Mouse (Mus musculus) E14TG2a.4 (cell line): ENCODE measurements around the gene Cenpa.

Source experiments
- H3K27me3 ChIP-seq: 2 replicates; pipeline ENCODE4 v1.6.1; 2014; ENCODE audit warnings: low read length, control low read depth; ENCODE audit not compliant: insufficient read depth
- H3K36me3 ChIP-seq: 2 replicates; pipeline ENCODE4 v1.6.1; 2014; ENCODE audit warnings: low read length, control low read depth; ENCODE audit not compliant: insufficient read depth
- H3K4me1 ChIP-seq: replicated peaks from 2 replicates; pipeline ENCODE4 v1.6.1; 2014; ENCODE audit warnings: low read depth, low read length, control low read depth
- H3K4me3 ChIP-seq: replicated peaks from 2 replicates; pipeline ENCODE4 v1.5.1; 2014; ENCODE audit warnings: mild to moderate bottlenecking, low read length
- H3K9me3 ChIP-seq: 2 replicates; pipeline ENCODE4 v1.6.1; 2014; ENCODE audit warnings: low read length, control low read depth
- CTCF ChIP-seq: conservative IDR thresholded peaks from 2 replicates; pipeline ENCODE4 v1.5.1; 2014; ENCODE audit warnings: low read length
- NANOG ChIP-seq: IDR thresholded peaks from 2 replicates; pipeline ENCODE4 v1.6.1; 2014; ENCODE audit warnings: borderline replicate concordance, low read length, mixed read lengths
- POU5F1 ChIP-seq: IDR thresholded peaks from 2 replicates; pipeline ENCODE4 v1.6.1; 2014; ENCODE audit warnings: low read length, borderline replicate concordance

Gene Cenpa

DNA sequence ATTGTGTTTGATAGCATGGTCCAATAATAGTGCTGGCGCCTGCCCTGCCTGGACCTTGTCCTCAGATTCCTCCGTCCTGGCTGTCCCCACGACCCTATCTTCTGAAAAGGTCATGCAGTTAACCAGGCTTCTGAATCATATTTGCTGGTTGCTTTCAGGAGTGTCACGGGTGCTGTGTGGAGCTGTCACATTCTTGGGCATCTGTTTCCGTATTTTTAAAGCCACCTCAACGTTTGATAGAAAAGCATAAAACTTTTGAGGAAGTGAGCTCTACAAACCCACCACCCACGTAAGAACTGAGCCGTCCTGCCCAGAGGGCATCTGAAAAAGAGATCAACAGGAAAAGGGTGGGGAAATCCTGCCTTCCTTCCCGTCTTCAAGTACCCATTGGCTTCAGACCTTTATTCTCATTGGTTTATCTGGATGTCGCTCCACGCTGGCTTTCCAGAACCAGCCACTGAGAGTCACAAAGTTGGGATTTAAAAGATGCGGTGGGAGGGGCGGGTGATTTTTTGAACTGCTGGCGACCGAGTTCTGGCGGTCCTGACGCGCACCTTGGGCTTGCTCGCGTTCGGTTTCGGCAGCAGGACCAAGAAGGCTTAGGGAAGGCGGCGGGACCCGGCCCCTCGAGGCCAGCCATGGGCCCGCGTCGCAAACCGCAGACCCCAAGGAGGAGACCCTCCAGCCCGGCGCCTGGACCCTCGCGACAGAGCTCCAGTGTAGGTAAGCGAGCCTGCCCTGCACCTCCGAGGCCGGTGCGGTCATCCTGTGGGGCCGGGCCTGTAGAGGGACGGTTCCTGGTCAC is at the start of gene Cenpa:
Gene Cenpa, plus strand, starts transcription at position 387 of the 805 bp plus-strand sequence.
- peaks cover 37% of the 10 kb centered on the region for H3K36me3 ChIP-seq
- TF ChIP-seq NANOG, result no peak
- no peak for TF ChIP-seq POU5F1
- no peak for TF ChIP-seq CTCF
- H3K27me3 ChIP-seq, result no peaks in the 10 kb centered on the region
- peaks cover 15% of the 10 kb centered on the region for H3K9me3 ChIP-seq
- peak within 1 kb of the TSS; percentile 98 for H3K4me3 ChIP-seq
- H3K4me1 ChIP-seq, result peaks cover 34% of the 10 kb centered on the region

DNA sequence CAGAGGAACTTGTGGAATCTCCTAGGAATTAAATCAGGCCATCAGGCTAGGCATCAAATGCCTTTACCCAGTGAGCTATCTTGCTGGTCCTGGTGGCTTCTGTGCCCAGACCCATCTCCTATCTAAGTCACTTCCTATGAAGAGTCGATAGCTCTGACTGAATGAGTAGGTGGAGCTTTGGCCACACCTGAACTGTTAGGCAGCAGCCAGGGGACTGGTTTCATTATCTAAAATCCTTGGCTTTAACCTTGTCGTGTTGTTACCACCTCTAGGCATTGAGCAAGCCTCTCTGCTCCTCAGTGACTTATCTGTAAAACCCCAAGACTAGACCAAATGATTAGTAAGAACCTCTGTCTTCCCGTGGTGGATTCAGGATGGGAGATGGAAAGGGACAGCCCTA is 49.2 kb upstream of the Cenpa start:
- no peaks in the 10 kb centered on the region for H3K9me3 ChIP-seq

DNA sequence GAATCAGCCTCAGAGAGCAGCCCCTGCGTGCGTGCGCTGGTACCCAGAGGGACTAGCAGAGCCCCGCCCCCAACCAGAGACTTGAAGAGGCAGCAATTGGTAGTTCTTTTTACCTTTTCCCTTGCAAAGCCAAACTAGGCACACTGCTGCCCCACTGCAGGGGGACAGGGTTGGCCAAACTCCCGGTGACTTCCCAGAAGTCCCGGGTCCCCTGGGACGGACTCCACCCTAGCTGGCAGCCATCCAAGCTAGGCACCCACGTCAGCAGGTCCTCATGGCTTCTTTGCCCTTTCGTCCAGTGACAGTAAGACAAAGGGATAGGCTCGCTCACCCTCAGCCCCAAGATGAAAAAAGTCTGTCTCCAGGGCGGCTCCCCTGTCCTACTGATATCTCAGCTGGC is 48.7 kb upstream of the Cenpa start:
- 0 out of 2 replicates have a peak overlapping the region, but pooled peaks have one; percentile 26 for H3K4me3 ChIP-seq
- peaks cover 44% of the 10 kb centered on the region for H3K27me3 ChIP-seq
- no peaks in the 10 kb centered on the region for H3K9me3 ChIP-seq
- H3K4me1 ChIP-seq, result peaks cover 81% of the 10 kb centered on the region
- no peaks in the 10 kb centered on the region for H3K36me3 ChIP-seq
- no peak for TF ChIP-seq NANOG
- no peak for TF ChIP-seq CTCF
- TF ChIP-seq POU5F1, result no peak

More for the DNA sequence above, 49.2 kb upstream of the Cenpa start:
- Histone ChIP-seq H3K4me1 (peaks cover 81% of the 10 kb centered on the region), H3K27me3 (peaks cover 39% of the 10 kb centered on the region), H3K36me3 (no peaks in the 10 kb centered on the region), H3K4me3 (0 out of 2 replicates have a peak overlapping the region, but pooled peaks have one; percentile 26)
- TF ChIP-seq CTCF (no peak), NANOG (no peak), POU5F1 (no peak)

DNA sequence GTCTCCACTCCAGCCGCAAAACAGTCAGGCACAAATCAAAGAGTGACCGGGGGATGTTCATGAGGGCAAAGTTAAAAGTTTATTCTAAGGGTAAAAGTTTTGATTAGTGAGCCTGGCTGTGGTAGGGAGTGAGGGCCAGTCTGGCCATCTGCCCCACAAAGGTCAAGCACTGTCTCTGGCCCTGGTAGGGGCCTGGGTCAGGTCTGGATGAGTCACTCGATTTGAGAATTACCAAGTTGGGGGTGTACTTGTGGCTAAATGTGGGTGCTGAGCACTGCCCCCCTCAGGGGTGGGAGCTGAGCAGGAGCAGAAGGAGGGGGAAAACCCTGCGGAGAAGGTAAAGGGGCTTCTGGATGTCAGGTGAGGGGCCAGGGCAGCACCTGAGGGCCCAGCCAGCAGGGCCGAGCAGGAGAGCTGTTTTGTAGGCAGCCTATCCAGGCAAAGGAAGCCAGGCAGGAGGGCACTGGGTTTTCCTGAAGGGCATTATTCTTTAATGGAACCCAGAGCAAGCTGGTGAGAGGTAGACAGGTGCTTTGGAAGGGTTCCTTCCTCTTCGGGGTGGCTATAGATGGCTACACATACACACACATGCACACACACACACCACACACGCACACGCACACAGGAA is 48.1 kb upstream of the Cenpa start:
- H3K36me3 ChIP-seq, result no peaks in the 10 kb centered on the region
- TF ChIP-seq CTCF (no peak), POU5F1 (no peak), NANOG (no peak)
- peaks cover 79% of the 10 kb centered on the region for H3K4me1 ChIP-seq
- no peaks in the 10 kb centered on the region for H3K9me3 ChIP-seq
- H3K4me3 ChIP-seq, result no peak overlapping the region
- H3K27me3 ChIP-seq, result peaks cover 50% of the 10 kb centered on the region

DNA sequence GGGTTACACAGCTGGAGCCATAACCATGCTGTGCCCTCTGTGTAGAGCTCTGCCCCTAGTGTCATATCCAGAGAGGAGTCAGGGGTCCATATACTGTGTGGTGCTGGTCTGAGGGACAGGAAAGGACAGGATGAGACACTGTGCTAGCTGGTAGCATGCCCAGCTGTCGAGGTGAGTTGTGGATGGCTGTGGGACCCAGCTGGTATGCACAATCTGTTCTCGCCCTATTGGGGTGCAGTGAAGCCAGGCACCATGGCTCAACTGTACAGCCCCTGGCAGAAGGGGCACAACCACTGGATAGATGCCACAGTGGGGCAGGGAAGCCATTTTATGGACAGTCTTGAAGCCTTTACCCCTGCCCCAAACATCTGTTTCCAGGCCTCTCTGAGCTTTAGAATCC is 47.4 kb upstream of the Cenpa start:
- TF ChIP-seq CTCF (no peak), NANOG (no peak), POU5F1 (no peak)
- H3K27me3 ChIP-seq, result peaks cover 56% of the 10 kb centered on the region
- H3K9me3 ChIP-seq, result no peaks in the 10 kb centered on the region
- no peaks in the 10 kb centered on the region for H3K36me3 ChIP-seq
- peaks cover 71% of the 10 kb centered on the region for H3K4me1 ChIP-seq
- no peak overlapping the region for H3K4me3 ChIP-seq

DNA sequence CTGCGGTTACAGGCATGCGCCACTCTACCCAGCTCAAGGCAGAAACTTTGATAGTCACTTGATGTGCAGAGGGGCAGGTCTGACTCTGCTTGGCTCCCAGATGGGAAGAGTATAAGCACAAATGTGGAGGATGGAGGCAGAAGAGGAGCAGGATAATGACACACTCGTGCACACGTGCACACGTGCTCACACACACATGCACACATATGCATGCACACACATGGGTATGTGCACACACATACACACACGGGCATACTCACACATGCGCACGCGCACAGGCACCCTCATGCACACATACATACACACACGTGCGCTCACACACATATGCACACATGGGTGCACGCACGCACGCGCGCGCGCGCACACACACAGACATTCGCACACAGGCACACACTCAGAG is 46.0 kb upstream of the Cenpa start:
- TF ChIP-seq NANOG (no peak), POU5F1 (no peak), CTCF (no peak)

DNA sequence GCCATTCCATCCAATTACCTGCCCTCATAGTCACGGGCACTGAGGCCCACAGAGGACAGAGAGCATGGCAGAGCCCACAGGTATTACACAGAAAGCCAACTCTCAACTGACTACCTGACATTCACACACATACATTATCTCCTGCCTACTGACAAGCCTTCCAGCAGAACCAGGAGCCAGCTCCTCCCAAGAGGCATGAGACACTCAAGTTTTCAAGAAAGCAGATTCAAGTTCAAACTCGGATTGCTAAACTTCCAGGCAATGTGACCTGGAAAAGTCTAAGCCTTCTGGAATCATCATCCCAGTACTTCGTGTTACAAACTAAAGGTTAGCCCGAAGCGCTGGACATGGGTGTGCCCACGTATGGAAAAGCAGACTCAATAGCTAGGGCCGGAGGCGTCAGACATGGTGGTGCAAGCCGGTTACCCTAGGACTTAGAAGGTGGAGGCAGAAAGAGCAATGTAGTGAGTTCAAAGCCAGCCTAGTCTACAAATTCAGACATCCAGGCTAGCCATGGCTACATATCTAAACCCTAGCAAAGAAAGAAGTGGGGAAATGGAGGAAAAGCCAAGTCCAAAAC is 45.3 kb upstream of the Cenpa start:
- peaks cover 51% of the 10 kb centered on the region for H3K4me1 ChIP-seq
- H3K36me3 ChIP-seq, result no peaks in the 10 kb centered on the region
- no peak for TF ChIP-seq CTCF
- no peak for TF ChIP-seq POU5F1
- TF ChIP-seq NANOG, result no peak
- peaks cover 73% of the 10 kb centered on the region for H3K27me3 ChIP-seq
- H3K4me3 ChIP-seq, result peak overlapping the region; percentile 66; the same call in 1 of the 2 replicates
- H3K9me3 ChIP-seq, result no peaks in the 10 kb centered on the region

More for the DNA sequence above, 46.0 kb upstream of the Cenpa start:
- Histone ChIP-seq H3K9me3 (no peaks in the 10 kb centered on the region), H3K4me3 (no peak overlapping the region), H3K36me3 (no peaks in the 10 kb centered on the region), H3K27me3 (peaks cover 69% of the 10 kb centered on the region), H3K4me1 (peaks cover 58% of the 10 kb centered on the region)

DNA sequence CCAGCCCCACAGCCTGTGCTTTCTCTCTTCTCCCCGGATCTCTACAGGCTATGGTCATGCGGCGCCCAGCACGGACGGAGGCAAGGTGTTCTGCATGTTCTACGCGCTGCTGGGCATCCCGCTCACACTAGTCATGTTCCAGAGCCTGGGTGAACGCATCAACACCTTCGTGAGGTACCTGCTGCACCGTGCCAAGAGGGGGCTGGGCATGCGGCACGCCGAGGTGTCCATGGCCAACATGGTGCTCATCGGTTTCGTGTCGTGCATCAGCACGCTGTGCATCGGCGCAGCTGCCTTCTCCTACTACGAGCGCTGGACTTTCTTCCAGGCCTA is 44.8 kb upstream of the Cenpa start:
- TF ChIP-seq POU5F1, result no peak
- TF ChIP-seq NANOG, result no peak
- TF ChIP-seq CTCF, result no peak
- peak overlapping the region; percentile 66 for H3K4me3 ChIP-seq
- H3K4me1 ChIP-seq, result peaks cover 45% of the 10 kb centered on the region
- peaks cover 78% of the 10 kb centered on the region for H3K27me3 ChIP-seq
- no peaks in the 10 kb centered on the region for H3K9me3 ChIP-seq
- H3K36me3 ChIP-seq, result no peaks in the 10 kb centered on the region
